Mouse (Mus musculus) adrenal gland, postnatal 4 days (tissue): ENCODE data around the gene Olfr1441. TPM values are rescaled to one million over a fixed set of nuclear protein-coding genes. Genes with fewer than 3 reads are reported as not detected.

ENCODE experiments used
- DNase-seq, 2 experiments: peaks; one replicate each; pipeline ENCODE4 v3.0.0; 2021 to 2022; ENCODE audit warnings: low spot score in 2 of 2, mixed read lengths in 2 of 2
- total RNA-seq, 2 experiments: library from RNA; stranded (reverse); gene quantifications; 2 replicates each; pipeline ENCODE4 v1.2.3; 2021

The Olfr1441 gene
- total RNA-seq, 2 experiments from 2014 or later: not detected

GRCm38 (mm10) chr19:12462851-12463721 is 45.9 kb downstream of the Olfr1441 start:
- DNase-seq: no peak

GRCm38 (mm10) chr19:12463722-12464035 is 46.4 kb downstream of the Olfr1441 start:
- no peak for DNase-seq

- no peak for DNase-seq
Measured at GRCm38 (mm10) chr19:12464127-12464526, 46.9 kb downstream of the Olfr1441 start.

GRCm38 (mm10) chr19:12464674-12465073 is 47.4 kb downstream of the Olfr1441 start:
- no peak for DNase-seq

GRCm38 (mm10) chr19:12465530-12466144 is 48.4 kb downstream of the Olfr1441 start:
- no peak for DNase-seq

GRCm38 (mm10) chr19:12466204-12466603 is 49.0 kb downstream of the Olfr1441 start:
- no peak for DNase-seq

- DNase-seq: no peak
Measured at GRCm38 (mm10) chr19:12467436-12467835, 50.2 kb downstream of the Olfr1441 start.

GRCm38 (mm10) chr19:12471866-12472265 is 54.6 kb downstream of the Olfr1441 start:
- DNase-seq: no peak

GRCm38 (mm10) chr19:12472381-12472976 is 55.2 kb downstream of the Olfr1441 start:
- DNase-seq: no peak

Other genes starting within 250 kb of the Olfr1441 start
- not detected for gene Olfr1555-ps1, start 247.3 kb upstream of the Olfr1441 start, total RNA-seq
- gene Olfr1431, start 216.8 kb upstream of the Olfr1441 start, total RNA-seq: not detected
- not detected for gene Olfr1432, start 184.8 kb upstream of the Olfr1441 start, total RNA-seq
- not detected for gene Olfr262, start 175.8 kb upstream of the Olfr1441 start, total RNA-seq
- gene Olfr235, start 156.4 kb upstream of the Olfr1441 start, total RNA-seq: not detected
- gene Olfr1434, start 137.6 kb upstream of the Olfr1441 start, total RNA-seq: not detected
- gene Olfr1436, start 118.3 kb upstream of the Olfr1441 start, total RNA-seq: not detected
- gene Olfr1437, start 92.3 kb upstream of the Olfr1441 start, total RNA-seq: not detected
- not detected for gene Olfr1438-ps1, start 81.5 kb upstream of the Olfr1441 start, total RNA-seq
- gene Olfr1440, start 30.2 kb upstream of the Olfr1441 start, total RNA-seq: not detected
- gene Pfpl, start 10.5 kb downstream of the Olfr1441 start, total RNA-seq: not detected
- gene Mpeg1, start 43.3 kb downstream of the Olfr1441 start, total RNA-seq: 10 to 100 TPM; 22.3 to 23.5 TPM
- 10 to 100 TPM; 32.1 to 33.4 TPM for gene Dtx4, start 84.0 kb downstream of the Olfr1441 start, total RNA-seq
- 10 to 100 TPM; 13.3 to 16.9 TPM for gene Fam111a, start 128.3 kb downstream of the Olfr1441 start, total RNA-seq
- 10 to 100 TPM in 1 of 2 experiments, under 1 TPM in 1; 0.31 to 14.1 TPM for gene Gm4952, start 182.5 kb downstream of the Olfr1441 start, total RNA-seq
- 1 to 10 TPM; 1.7 to 6.2 TPM for gene Glyat, start 215.9 kb downstream of the Olfr1441 start, total RNA-seq